Mouse (Mus musculus): Measurements from ENCODE around the gene Arf5. TPM values are rescaled to one million over a fixed set of nuclear protein-coding genes. Genes with fewer than 3 reads are reported as not detected.
A peak's percentile ranks its signal among the peaks of the same experiment; 100 is the strongest.

Arf5 gene
- total and polyA plus RNA-seq, 3 experiments = 92.8 to 292 TPM; not detected in 1

DNA sequence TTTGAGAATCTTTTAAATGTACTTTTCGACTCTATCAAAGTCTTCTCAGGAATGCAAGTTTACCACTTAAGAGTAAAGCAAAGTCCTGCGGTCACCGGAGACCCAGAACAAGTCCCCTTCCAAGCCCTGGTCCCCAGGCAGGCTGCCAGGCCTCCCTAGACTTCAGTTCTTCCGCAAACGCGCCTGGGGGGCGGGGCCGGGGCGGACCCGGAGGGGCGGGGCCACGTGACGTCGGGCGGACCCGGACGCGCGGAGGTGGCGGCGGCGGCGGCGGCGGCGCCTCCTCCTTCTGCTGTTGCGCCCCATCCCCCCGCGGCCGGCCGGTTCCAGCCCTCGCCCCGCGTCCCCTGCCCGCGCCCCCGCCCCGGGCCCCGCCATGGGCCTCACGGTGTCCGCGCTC lies at the start of gene Arf5 (continued):
- TF ChIP-seq ETS1 (IDR thresholded peaks at IDR 0.05; ENCODE audit: low read depth, low read length) (no peak), GATA1 (IDR thresholded peaks at IDR 0.05; ENCODE audit: low read depth, low read length) (no peak)

DNA sequence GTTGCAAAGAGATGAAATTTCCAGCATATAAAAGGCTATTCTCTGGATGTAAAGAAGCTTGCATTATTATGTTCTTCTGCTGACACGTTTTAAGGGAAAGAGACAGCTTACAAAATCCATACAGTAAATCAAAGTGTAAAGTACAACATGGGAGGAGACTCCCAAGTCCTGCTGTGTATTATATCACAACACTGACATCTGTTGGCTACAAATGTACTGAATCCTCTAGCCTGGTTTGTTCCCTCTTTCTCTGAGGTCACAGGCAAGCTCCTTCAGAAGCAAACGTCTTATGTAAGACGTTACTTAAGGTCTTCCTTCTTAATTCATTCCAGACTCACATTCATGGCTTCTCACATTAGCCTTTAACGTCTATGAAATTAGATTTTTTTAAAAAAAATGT lies 41.4 kb upstream of the Arf5 start:
- H3K27ac ChIP-seq (ENCODE audit: control insufficient read depth, low read depth, low read length) = no peak overlapping the region
- no peak overlapping the region for H3K4me3 ChIP-seq (ENCODE audit: control insufficient read depth in 1 of 2, insufficient read depth in 1 of 2, low read depth in 2 of 2, low read length in 2 of 2)
- H3K9me3 ChIP-seq (replicated peaks; ENCODE audit: insufficient read depth, low read length) = no peaks in the 10 kb centered on the region
- H3K79me2 ChIP-seq (ENCODE audit: control insufficient read depth, insufficient read depth, low read length, poor library complexity) = no peaks in the 10 kb centered on the region
- no peaks in the 10 kb centered on the region for H3K27me3 ChIP-seq (ENCODE audit: control insufficient read depth in 1 of 2, insufficient read depth in 2 of 2, low read length in 2 of 2)
- no peak overlapping the region for H3K9ac ChIP-seq (ENCODE audit: control insufficient read depth, low read depth, low read length, poor library complexity, severe bottlenecking)
- peak; percentile 31 for DNase-seq (ENCODE audit: low read depth, low spot score)
- TF ChIP-seq MEF2A (IDR thresholded peaks at IDR 0.05; ENCODE audit: extremely low read depth, insufficient replicate concordance, low read depth, low read length, poor library complexity, severe bottlenecking) (no peak), EP300 (IDR thresholded peaks at IDR 0.05; ENCODE audit: low read depth in 1 of 2, low read length in 2 of 2) (no peak), RCOR1 (IDR thresholded peaks at IDR 0.05; ENCODE audit: low read depth, low read length) (no peak), SMC3 (IDR thresholded peaks at IDR 0.05; ENCODE audit: low read depth, low read length) (peak; percentile 49; the same call in 1 of the 2 replicates), JUND (IDR thresholded peaks at IDR 0.05; ENCODE audit: low read depth, low read length) (no peak), CTCF (IDR thresholded peaks at IDR 0.05 in 2 of 3, conservative IDR thresholded peaks at IDR 0.05 in 1 of 3; ENCODE audit: control insufficient read depth in 1 of 3, insufficient read depth in 1 of 3, low read depth in 2 of 3, low read length in 3 of 3, poor library complexity in 1 of 3, severe bottlenecking in 1 of 3) (peak in 1 of 3 experiments; percentile 43; a peak in 2 of 6 replicates), POLR2AphosphoS2 (IDR thresholded peaks at IDR 0.05; ENCODE audit: low read length) (no peak), TCF12 (IDR thresholded peaks at IDR 0.05; ENCODE audit: low read depth, low read length) (no peak), HCFC1 (IDR thresholded peaks at IDR 0.05; ENCODE audit: low read depth, low read length) (no peak), RAD21 (IDR thresholded peaks at IDR 0.05; ENCODE audit: low read depth, low read length) (peak; percentile 62)
- H3K4me1 ChIP-seq (ENCODE audit: control insufficient read depth in 1 of 2, insufficient read depth in 2 of 2, low read length in 2 of 2) = no peaks in the 10 kb centered on the region
- H3K36me3 ChIP-seq (ENCODE audit: control insufficient read depth in 1 of 2, insufficient read depth in 2 of 2, low read length in 2 of 2) = no peaks in the 10 kb centered on the region

DNA sequence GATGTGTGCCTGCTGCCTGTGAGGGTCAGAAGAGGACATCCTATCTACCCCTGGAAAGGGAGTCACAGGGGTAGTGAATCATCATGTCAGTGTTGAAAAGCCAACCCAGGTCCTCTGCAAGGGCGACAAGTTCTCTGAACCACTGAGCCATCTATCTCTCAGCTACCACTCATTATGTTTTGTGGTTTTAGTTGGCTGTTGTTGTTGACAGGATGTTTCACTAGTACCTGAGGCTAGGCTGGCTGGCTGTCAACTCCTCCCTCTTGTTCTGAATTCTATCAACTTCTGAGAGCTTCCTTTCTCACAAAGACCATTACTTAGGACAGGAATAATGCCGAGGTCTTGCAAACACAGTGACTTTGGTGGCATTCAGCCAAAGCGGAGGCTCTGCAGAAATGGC lies 38.2 kb upstream of the Arf5 start:
- Histone ChIP-seq H3K27me3 (ENCODE audit: control insufficient read depth in 1 of 2, insufficient read depth in 2 of 2, low read length in 2 of 2) (no peaks in the 10 kb centered on the region), H3K79me2 (ENCODE audit: control insufficient read depth, insufficient read depth, low read length, poor library complexity) (no peaks in the 10 kb centered on the region), H3K9me3 (replicated peaks; ENCODE audit: insufficient read depth, low read length) (no peaks in the 10 kb centered on the region), H3K4me3 (ENCODE audit: control insufficient read depth in 1 of 2, insufficient read depth in 1 of 2, low read depth in 2 of 2, low read length in 2 of 2) (no peak overlapping the region), H3K36me3 (ENCODE audit: control insufficient read depth in 1 of 2, insufficient read depth in 2 of 2, low read length in 2 of 2) (no peaks in the 10 kb centered on the region), H3K27ac (ENCODE audit: control insufficient read depth, low read depth, low read length) (no peak overlapping the region), H3K9ac (ENCODE audit: control insufficient read depth, low read depth, low read length, poor library complexity, severe bottlenecking) (no peak overlapping the region), H3K4me1 (ENCODE audit: control insufficient read depth in 1 of 2, insufficient read depth in 2 of 2, low read length in 2 of 2) (no peaks in the 10 kb centered on the region)
- TF ChIP-seq GABPA (IDR thresholded peaks at IDR 0.05; ENCODE audit: low read depth, low read length) = no peak
- TF ChIP-seq CHD1 (IDR thresholded peaks at IDR 0.05; ENCODE audit: low read depth, low read length) = no peak
- no peak for TF ChIP-seq CTCF (IDR thresholded peaks at IDR 0.05 in 2 of 3, conservative IDR thresholded peaks at IDR 0.05 in 1 of 3; ENCODE audit: control insufficient read depth in 1 of 3, insufficient read depth in 1 of 3, low read depth in 2 of 3, low read length in 3 of 3, poor library complexity in 1 of 3, severe bottlenecking in 1 of 3)
- TF ChIP-seq USF1 (IDR thresholded peaks at IDR 0.05; ENCODE audit: low read depth, low read length) = no peak
- TF ChIP-seq MAX (IDR thresholded peaks at IDR 0.05; ENCODE audit: low read length) = no peak
- no peak for TF ChIP-seq POLR2AphosphoS5 (IDR thresholded peaks at IDR 0.05; ENCODE audit: borderline replicate concordance, low read depth, low read length)
- no peak for TF ChIP-seq ELF1 (IDR thresholded peaks at IDR 0.05; ENCODE audit: low read depth, low read length)
- no peak for TF ChIP-seq MYC (IDR thresholded peaks at IDR 0.05; ENCODE audit: low read depth, low read length)
- TF ChIP-seq RCOR1 (IDR thresholded peaks at IDR 0.05; ENCODE audit: low read depth, low read length) = no peak
- TF ChIP-seq POLR2AphosphoS2 (IDR thresholded peaks at IDR 0.05; ENCODE audit: low read length) = no peak
- no peak for TF ChIP-seq UBTF (IDR thresholded peaks at IDR 0.05; ENCODE audit: borderline replicate concordance, insufficient read depth, low read depth, low read length)
- no peak for TF ChIP-seq TAL1 (IDR thresholded peaks at IDR 0.05; ENCODE audit: low read length)
- no peak for TF ChIP-seq SIN3A (IDR thresholded peaks at IDR 0.05; ENCODE audit: low read length)
- TF ChIP-seq NELFE (IDR thresholded peaks at IDR 0.05; ENCODE audit: low read depth, low read length) = no peak
- TF ChIP-seq EP300 (IDR thresholded peaks at IDR 0.05; ENCODE audit: low read depth in 1 of 2, low read length in 2 of 2) = no peak
- DNase-seq (ENCODE audit: low read depth, low spot score) = peak; percentile 7

Measured in MEL (cell line).